Mouse (Mus musculus) kidney, postnatal 4 days (tissue): ENCODE data around the gene Stim2.
A peak's percentile ranks its signal among the peaks of the same experiment; 100 is the strongest.

ENCODE experiments used
- DNase-seq, 2 experiments: peaks; one replicate each; pipeline ENCODE4 v3.0.0; 2021; ENCODE audit warnings: mixed read lengths in 2 of 2

Stim2 gene

DNA sequence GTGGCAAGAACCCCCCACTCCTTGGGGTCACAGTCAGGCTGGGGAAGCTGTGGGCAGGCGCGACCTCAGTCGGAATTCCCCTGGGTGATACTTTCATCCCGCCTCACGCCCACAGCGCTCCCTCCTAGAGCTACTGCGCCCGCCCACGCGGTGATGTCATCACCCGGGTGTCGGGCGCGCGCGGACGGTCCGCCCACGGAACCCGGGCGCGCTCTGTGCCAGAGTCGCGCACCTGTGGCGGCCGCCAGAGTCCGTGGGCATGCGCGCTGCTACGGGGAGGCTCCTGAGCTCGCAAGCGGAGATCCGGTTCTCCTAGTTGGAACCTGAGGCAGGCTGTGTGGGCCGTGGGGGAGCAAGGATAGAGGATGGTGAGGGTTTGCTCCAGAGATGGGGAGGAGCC is 3.0 kb upstream of the Stim2 start:
- DNase-seq = peak; percentile 82 to 89

DNA sequence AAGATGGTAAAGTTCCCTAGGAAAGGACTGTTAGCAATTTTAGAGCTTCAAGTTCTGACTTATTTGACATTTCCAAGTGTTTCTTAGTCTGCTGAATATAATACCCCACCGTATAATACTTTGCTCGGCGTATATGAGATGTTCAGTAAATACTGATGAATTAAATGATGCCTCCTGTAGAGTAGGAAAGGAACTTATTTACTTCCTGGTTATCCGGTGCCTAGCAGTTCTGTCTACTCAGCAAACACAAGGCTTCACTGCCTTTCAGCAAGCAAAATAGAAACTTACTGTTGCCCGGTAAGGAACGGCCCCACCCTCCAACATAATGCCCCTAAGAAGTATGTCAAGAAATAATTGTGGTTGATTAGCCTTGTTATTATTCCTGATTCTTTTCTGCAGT is 1.5 kb upstream of the Stim2 start:
- no peak for DNase-seq

DNA sequence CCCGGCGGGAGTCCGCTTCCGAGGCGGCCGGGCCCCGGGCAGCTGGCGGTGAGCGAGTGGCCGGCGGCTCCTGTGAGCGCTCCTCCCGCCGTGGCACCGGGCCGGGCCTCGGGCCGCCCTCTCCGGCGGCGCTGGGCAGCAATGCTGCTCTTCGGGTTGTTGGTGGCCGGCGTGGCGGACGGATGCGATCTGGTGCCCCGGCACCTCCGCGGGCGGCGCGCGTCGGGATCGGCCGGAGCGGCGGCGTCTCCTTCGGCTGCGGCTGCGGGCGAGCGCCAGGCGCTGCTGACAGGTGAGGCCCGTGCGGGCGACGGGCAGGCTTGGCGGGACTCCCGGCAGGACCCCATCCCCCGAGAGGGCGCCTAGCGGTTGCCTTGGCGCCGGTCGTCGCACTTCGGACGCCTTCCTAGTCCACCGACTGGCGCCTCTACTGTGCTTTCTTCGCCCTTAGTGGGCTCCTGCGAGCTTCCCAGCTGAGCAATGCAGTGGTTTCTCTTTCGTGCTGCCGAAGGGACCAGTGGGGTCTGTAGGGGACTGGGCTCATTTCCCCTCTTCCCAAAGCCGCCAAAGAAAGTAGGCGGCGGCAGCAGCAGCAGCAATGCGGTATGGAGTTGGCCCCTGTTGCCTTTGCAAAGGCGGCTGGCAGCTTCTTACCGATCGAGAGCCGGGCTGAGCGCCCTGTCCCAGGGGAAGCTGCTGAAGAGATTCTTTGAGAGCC is 603 bp downstream of the Stim2 start:
- peak; percentile 71 to 81 for DNase-seq

DNA sequence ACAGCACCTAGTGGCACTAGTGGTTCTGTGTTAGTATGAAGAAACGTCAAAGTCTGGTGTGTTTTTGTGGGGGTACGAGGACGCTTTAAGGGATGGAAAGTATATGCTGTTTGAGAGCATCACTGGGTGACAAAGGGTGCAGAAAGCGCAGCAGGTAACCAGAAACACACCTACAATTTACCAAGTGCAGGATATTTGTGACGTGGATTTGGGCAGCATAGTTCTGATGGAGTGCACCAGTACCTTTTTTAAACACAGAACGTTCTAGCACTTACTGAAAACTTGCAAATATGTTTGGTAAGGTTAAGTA is 1.1 kb downstream of the Stim2 start:
- no peak for DNase-seq

DNA sequence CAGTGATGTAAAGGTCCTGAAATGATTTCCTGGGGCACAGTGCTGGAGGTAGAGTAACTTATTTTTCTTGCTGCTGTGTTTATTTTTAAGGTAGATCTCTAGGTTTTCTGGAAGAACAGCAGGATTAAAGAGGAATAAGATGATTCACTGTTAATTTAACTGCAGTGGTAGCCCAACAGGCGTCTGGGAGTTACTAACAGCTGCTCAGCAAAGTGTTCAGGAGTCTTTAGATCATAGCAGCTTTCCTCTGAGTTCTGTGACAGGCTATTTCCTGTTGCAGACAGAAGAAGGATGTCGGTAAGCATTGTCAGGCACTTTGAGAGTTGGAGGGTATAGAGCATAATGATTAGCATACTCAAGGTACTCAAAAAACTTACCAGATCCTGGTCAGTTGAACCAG is 1.5 kb downstream of the Stim2 start:
- no peak for DNase-seq

DNA sequence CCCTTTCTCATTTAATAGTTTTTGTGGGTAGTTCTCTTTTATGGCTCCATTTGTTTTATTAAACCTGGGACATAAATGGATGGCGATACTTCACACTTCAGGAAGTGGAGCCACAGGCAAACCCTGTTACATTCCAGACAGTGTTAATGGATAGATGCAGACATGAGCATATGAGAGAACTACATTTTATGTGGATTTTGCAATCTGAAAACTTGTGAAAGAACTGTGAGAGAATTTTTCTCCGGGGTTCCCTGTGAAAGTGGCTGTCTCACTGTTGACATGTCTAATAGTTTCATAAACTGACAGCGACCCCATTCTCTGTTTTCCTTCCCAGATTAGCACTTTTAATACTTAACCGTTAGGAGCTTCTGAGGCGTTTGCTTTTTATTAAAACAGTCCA is 2.7 kb downstream of the Stim2 start:
- no peak for DNase-seq

DNA sequence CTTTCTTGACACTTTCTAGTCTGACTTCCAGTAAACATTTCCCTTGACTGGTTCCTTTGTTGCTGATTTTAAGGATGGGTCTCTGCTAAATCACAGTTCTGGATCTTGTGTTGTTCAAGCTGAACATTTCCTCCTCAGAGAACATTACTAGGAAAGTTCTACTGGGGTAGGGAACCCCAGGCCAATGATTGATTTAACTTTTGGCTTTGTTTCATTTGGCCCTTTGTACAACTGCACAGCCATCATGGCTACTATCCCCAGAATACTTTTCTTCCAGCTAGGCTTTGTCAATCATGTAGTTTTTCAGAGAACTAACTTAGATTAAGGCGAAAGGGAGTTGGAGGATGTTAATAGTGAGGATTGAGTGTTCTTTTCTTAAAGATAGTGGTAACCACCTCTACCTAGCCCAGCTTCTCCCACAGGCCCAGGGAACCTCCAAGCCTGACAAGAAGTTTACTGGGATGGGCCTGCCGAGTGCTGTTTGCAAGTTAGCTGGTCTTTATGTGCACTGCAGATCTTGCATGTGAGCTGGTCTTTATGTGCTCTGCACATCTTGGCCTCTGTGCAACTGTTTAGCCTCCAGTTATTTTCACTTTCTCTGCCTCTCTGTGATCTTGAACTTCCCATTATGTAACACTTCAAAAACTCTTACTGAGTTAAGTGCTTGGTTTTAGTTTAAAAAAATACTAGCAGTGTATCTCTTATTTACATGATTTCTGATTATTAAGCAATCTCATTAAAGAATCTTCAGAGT is 7.0 kb downstream of the Stim2 start:
- DNase-seq = no peak

DNA sequence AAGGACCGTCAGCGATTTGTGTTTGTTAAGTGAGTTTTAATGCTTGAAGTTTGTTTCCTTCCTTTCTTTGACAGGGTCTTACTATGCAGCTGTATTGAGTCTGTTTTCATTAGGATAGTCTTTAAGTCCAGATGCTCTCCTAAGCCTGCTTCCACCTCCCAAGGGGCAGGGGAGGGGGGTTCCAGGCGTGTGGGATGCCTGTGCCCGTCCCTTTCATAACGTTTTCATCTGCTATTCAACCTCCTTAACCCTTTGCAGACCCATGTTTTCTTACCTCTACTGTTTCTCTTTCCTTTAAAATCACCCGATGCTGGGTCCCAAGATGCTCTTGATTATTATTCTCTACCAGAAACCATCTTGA is 7.5 kb downstream of the Stim2 start:
- DNase-seq = no peak

DNA sequence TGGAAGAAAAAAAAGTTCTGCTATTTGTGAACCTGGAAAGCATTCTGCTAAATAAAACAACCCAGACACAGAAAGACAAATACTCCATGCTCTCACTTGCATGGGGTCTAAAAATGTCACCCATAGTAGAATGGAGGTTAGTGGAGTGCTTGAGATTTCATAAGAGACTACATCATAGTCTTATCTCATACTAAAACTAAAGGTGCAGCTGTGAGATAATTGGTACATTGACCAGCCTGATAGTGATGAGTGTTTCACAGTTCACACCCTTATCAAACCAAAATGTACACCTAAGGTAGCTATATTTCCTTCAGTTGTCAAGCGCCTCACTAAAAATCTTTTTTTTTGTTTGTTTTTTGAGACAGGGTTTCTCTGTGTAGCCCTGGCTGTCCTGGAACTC is 8.5 kb downstream of the Stim2 start:
- no peak for DNase-seq

DNA sequence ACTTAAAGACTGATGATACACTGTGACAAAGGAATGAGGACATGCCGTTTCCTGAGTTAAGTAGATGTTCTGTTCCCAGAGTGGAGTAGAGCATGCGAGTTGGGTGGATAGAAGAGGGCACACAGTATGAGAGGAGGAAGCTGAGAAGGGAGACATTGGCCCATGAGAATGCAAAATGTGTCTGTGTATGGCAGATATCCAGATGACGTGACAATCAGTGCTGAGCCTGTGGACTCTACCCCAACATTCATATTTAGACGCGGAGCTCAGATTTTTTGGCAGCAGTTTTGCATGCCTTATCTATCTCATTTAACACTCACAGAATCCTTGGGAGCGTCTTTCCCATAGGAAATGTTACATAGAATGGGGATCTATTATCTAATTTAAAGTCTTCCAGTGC is 9.3 kb downstream of the Stim2 start:
- no peak for DNase-seq

DNA sequence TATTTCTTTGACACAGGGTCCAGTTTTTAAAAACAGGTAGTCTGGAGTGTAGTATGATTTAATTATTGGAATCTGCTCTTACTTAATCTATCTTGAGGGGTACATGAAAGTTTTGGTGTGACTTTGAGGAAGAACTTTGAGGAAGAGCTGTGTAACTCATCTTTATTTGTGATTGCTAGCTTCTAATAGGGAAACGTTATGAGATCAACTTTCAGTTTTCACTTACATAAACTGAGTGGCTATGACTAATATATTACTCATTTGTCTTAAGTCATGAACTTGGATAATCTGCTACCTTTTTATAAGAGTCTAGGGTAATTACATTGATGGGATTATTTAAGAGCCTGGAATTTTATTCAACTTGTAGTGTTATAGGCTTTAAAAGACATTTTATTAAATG is 15.0 kb downstream of the Stim2 start:
- no peak for DNase-seq

DNA sequence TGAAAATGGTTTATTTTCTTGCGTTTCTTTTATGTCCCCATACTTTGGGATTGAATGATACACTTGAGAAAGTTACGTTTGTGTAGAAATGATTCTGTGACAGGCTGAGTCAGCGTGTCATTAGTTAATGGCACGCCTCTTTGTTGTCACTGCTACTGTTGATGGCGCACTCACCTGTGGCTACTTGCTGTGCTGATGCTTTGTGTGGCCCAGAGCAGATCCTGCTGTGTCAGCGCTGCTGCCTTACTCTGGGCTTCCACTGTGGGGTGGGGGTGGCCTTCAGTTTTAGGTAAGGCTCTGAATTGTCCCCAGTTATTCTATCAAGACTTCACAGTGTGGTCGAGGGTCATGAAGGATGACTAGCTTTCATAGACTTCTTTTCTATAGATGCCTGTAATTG is 18.8 kb downstream of the Stim2 start:
- DNase-seq = no peak

DNA sequence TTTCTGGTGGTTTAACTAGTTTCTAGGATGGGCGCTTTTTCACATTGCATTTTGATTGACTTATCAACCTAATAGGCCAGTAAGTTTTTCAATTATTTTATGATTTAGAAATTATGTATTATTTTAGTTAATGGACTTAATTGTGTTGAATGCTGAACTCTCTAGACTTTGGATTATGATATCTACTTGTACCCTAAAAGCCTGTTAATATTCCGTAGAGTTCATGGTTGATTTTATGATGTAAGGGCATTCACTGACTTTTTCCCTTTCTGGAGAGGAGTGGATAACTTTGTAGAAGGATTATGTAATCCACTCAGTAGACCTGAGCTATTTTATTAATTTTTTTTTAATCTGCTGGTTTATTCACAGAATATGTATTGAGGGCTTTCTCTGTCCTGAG is 20.6 kb downstream of the Stim2 start:
- DNase-seq = no peak

DNA sequence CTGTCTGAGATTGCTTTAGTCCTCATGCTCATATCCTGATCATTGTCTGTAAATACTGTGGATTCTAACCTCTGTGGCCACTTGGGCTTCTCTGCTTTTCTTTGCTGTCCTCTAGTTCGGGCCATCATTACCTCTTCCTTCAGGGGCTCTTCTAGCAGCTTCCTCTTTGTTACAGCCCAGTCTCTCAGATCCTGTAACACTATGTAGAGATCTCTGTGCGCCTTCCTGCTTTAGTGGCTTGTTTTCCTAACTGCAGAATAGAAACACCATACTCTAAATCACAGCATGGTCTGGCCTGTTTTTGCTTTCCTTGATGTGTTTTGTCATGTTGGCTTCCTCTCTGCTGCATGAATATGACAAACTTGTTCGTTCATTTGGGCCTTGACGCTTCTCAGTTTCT is 21.2 kb downstream of the Stim2 start:
- DNase-seq = no peak

DNA sequence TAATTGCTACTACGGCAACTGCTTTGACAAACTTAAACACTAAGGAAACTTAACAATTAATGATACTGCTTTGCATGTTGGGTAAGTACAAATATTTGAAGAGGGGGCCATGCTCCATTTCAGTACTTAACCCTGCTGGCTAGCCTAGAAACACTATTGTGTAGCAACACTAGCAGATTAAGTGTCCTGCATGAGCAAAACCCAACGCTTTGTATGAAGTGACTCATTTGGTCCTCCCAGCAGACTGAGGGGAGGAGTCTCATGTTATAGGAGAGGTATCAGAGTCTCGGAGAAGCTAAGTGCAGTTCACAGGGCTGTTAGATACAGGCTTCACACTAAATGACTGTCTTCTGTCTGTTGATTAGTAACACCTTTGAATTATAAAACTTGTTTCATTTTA is 26.3 kb downstream of the Stim2 start:
- no peak for DNase-seq

DNA sequence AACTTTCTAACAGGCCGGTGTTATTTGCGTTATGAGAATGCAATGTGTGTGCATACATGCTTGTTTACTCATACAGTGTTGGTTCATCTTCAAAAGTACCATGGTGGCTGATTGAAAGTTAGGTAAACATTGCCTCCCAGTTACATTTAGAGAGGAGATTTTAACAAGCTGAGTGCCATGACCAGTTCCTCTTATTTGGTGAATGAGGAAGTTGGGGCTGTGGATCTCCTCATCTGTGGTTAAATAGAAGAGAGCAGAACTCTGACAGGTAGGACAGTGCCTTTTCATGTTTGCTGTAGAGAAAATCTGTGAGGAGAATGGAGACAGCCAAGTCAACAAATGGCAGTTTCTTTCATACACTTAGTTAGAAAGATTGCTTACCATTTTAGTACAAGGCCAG is 27.3 kb downstream of the Stim2 start:
- DNase-seq = no peak

DNA sequence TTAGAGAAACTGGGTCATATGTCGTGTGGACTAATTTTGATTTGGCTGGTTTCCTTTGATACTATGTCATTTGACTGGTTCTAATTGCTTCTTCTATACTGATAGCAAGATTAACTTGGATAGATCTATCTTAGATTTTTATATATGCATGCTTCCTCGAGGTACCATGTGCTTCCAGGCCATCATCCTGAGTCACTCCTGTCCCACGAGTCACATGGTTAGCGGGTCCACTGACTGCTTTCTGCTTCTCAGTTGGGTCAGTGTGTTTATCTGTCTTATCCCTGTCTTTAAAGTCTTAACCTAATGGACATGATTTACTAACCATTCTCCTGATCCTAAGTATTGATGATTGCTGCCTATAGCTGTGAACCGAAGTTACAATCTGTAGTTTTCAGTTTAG is 34.9 kb downstream of the Stim2 start:
- no peak for DNase-seq

DNA sequence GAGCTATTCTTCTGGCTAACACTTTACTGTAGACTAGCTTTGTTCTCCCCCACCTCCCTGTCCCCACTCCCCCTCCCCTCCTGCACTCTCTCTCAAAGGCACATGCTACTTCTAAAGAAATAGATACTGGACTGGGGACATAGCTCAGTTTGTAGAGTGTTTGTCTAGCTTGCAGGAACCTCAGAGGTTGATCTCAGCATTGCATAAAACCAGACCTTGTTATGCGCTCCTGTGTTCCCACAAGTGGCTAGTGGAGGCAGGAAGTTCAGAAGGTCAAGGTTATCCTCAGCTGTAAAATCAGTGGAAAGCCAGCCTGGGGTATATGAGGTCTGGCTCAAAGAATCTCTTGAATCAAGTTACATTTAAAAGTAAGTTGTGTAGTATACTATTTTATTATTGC is 36.4 kb downstream of the Stim2 start:
- DNase-seq = no peak

DNA sequence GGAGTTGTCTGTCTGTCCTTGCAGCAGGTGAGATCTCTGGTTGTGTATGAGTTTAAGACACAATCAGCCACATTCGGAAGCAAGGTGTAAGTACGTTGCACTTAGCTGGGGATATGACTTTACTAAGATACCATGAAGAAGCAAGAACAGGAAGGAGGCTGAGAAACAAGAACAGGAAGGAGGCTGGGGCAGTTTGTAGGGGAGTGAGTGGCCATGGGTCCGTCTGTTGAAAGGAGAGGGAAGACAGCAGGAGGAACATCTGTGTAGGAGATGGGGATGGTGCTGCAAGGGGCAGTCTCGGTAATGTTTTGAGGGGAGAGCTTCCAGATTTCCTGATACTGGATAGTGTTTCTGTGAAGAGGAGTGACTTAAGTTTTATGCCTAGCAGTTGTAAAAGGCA is 40.3 kb downstream of the Stim2 start:
- DNase-seq = no peak

DNA sequence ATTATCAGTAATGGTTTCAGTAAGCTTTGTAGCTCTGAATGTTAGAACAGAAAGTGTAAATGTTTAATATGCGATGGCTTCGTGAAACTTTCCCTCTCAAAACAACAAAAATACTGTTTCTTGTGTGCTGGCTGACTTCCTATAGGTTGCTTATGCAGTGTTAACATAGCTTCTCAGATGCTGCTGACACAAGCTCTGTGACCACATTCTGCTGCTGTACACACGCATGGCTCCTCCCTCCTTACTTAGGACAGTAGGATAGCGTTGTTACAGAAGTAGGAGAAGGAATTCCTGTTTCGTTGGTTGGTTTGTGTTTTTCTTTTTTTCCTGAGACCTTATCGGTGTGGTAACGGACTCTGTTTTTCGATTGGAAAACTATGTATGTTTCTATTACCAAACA is 42.2 kb downstream of the Stim2 start:
- DNase-seq = no peak

DNA sequence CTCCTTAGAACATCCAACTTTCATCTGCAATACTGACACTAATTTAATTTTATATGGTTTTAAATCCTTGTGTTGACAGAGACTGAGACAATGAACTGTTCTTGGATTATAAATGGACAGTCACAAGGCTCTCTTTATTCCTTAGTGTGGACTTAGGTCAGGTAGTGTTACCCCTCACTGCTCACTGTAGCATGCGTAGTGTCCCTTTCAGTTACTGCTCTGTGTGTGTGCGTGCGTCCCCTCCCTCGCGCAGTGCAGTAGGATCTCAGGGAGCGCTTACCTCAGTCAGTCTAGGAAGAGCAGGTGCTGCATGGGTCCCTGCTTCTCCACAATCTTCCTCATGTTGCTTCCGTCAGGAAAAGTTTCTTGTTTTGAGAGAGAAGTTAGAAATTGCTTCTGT is 43.7 kb downstream of the Stim2 start:
- no peak for DNase-seq

DNA sequence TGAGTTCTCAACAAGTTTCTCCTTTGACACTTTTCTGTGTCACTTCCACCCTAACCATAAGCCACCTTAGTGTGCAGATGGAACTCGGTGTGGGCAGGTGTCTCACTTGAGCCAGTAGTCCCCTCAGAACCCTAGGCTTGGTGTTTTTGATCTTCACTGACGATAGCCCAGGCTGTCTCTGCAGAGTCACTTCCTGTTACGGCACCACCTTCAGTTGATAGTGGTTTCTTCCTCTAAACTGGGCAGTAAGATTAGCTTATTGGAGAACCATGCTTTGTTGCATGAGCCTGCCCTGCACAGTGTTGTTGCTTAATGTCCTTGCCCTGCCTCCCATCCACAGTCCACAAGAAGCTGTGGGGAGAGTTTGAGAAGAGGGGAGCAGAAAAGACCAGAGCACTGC is 47.2 kb downstream of the Stim2 start:
- no peak for DNase-seq

DNA sequence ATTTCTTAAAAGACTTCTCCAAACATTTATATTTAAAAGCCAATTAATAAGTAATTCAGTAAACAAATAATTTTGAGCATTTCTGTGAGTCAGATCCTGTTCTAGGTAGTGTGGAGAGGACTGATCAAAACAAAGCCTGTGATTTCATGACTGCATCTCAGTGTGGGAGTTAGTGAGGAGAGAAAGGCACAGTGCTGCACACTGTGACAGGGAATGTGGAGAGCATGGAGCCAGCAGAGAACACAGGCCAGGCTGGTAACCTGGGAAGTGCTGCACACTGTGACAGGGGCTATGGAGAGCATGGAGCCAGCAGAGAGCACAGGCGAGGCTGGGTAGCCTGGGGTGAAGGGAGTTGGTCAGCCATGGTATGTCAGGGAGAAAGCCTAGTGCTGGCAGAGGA is 48.1 kb downstream of the Stim2 start:
- no peak for DNase-seq

DNA sequence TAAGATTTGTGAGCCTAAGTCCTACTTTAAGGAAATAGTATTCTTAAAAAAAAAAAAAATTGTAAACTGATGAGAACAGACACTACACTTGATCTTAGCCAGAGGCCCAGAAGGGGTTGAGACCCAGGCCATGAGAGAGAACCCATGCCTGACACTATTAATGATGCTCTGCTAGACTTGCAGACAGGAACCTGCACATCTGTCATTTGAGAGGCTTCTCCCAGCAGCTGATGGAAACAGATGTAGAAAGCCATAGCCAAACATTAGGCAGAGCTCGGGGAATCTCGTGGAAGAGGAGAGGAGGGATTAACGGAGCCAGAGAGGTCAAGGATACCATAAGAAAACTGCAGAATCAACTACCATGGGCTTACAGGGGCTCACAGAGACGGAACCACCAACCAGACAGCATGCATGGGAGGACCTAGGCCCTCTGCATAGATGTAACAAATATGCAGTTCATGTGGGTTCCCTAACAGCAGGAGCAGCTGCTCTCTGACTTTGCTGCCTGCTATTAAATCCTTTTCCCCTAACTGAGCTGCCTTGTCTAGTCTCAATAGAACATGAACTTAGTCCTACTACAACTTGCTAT is 50.9 kb downstream of the Stim2 start:
- DNase-seq = no peak

DNA sequence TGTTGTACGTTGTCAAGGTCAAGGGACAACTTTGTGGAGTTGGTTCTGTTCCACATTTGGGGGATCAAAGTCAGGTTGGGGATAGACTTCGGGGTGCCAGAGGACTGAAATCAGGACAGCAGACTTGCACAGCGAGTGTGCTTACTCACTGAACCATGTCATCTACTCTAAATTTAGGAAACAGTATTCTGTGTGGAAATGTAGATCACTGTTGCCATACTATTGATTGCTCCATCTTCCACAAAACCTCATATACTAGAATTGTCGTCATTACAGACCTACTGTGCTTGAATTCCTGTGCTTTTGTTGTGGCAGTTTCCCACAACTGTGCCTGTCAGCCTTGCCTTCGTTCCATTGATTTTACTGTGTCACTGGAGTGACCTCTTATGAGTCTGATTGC is 51.6 kb downstream of the Stim2 start:
- no peak for DNase-seq
